Mouse (Mus musculus) MEL (cell line): ENCODE measurements around the gene Mcub.

ENCODE experiments used
- BHLHE40 ChIP-seq: IDR thresholded peaks from 2 replicates; pipeline ENCODE4 v1.6.1; 2012; ENCODE audit warnings: low read depth, mild to moderate bottlenecking, inconsistent platforms, low read length, improper control_type of control experiment, borderline replicate concordance
- CTCF ChIP-seq, 3 experiments: IDR thresholded peaks in 2 of 3; conservative IDR thresholded peaks in 1 of 3; 2 replicates each; pipeline ENCODE4 v1.5.1; 2011 to 2012; ENCODE audit warnings: low read length in 3 of 3, low read depth in 2 of 3, mild to moderate bottlenecking in 2 of 3, improper control_type of control experiment in 1 of 3, inconsistent platforms in 1 of 3, mixed read lengths in 1 of 3, moderate library complexity in 1 of 3; ENCODE audit not compliant: control insufficient read depth in 1 of 3, insufficient read depth in 1 of 3, poor library complexity in 1 of 3, severe bottlenecking in 1 of 3
- KAT2A ChIP-seq: conservative IDR thresholded peaks from 2 replicates; pipeline ENCODE4 v1.6.1; 2012; ENCODE audit warnings: low read depth, low read length, improper control_type of control experiment, inconsistent platforms
- POLR2A ChIP-seq, 2 experiments: IDR thresholded peaks; 2 replicates each; pipeline ENCODE4 v1.6.1; 2011 to 2012; ENCODE audit warnings: low read length in 2 of 2, mild to moderate bottlenecking in 2 of 2, control low read depth in 1 of 2, improper control_type of control experiment in 1 of 2, low read depth in 1 of 2, moderate library complexity in 1 of 2; ENCODE audit not compliant: control insufficient read depth in 1 of 2, insufficient read depth in 1 of 2, poor library complexity in 1 of 2
- TCF12 ChIP-seq: IDR thresholded peaks from 2 replicates; pipeline ENCODE4 v1.6.1; 2014; ENCODE audit warnings: low read depth, mild to moderate bottlenecking, inconsistent platforms, low read length, improper control_type of control experiment, moderate library complexity
- USF1 ChIP-seq: IDR thresholded peaks from 2 replicates; pipeline ENCODE4 v1.6.1; 2014; ENCODE audit warnings: low read depth, mild to moderate bottlenecking, inconsistent platforms, low read length, improper control_type of control experiment, moderate library complexity

DNA sequence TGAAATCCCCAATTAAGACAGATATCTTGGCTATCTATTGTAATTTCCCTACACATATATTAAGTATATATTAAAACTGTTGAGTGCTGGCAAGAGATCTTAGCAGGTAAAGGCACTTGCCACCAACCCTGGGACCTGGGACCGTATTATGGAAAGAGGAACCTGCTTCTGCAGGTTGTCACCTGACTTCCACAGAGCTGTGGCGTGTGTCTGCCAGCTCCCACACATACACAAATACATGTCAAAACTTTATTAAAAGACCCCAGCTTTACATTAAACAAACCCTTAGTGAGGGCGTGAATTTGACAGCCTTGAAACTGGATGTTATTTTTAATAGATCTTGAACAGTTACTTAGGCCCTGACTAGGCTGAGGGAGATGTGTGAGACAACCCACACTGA is 66.6 kb downstream of the Mcub start:
- TF ChIP-seq KAT2A (no peak), POLR2A (IDR thresholded peaks at IDR 0.05; ENCODE audit: control insufficient read depth in 1 of 2, insufficient read depth in 1 of 2, low read depth in 1 of 2, low read length in 2 of 2, poor library complexity in 1 of 2) (no peak), CTCF (IDR thresholded peaks at IDR 0.05 in 2 of 3, conservative IDR thresholded peaks at IDR 0.05 in 1 of 3; ENCODE audit: control insufficient read depth in 1 of 3, insufficient read depth in 1 of 3, low read depth in 2 of 3, low read length in 3 of 3, poor library complexity in 1 of 3, severe bottlenecking in 1 of 3) (no peak), TCF12 (no peak), USF1 (peak; percentile 57; the same call in 1 of the 2 replicates), BHLHE40 (no peak)
